Mouse (Mus musculus) MEL (cell line): Measurements from ENCODE around the gene Gosr2.

Experiments used
- CHD2 ChIP-seq: IDR thresholded peaks from 2 replicates; pipeline ENCODE4 v1.6.1; 2011; ENCODE audit warnings: low read length, improper control_type of control experiment
- ETS1 ChIP-seq: IDR thresholded peaks from 2 replicates; pipeline ENCODE4 v1.6.1; 2012; ENCODE audit warnings: low read depth, mild to moderate bottlenecking, inconsistent platforms, low read length, improper control_type of control experiment, moderate library complexity
- POLR2A ChIP-seq, 2 experiments: IDR thresholded peaks; 2 replicates each; pipeline ENCODE4 v1.6.1; 2011 to 2012; ENCODE audit warnings: low read length in 2 of 2, mild to moderate bottlenecking in 2 of 2, control low read depth in 1 of 2, improper control_type of control experiment in 1 of 2, low read depth in 1 of 2, moderate library complexity in 1 of 2; ENCODE audit not compliant: control insufficient read depth in 1 of 2, insufficient read depth in 1 of 2, poor library complexity in 1 of 2
- SMC3 ChIP-seq: IDR thresholded peaks from 2 replicates; pipeline ENCODE4 v1.6.1; 2011; ENCODE audit warnings: low read depth, low read length, improper control_type of control experiment
- ZC3H11A ChIP-seq: IDR thresholded peaks from 2 replicates; pipeline ENCODE4 v1.6.1; 2012; ENCODE audit warnings: low read depth, mild to moderate bottlenecking, inconsistent platforms, low read length, improper control_type of control experiment

GRCm38 (mm10) chr11:103662546-103662945, 35.2 kb downstream of the Gosr2 start:
- TF ChIP-seq POLR2A (IDR thresholded peaks at IDR 0.05; ENCODE audit: control insufficient read depth in 1 of 2, insufficient read depth in 1 of 2, low read depth in 1 of 2, low read length in 2 of 2, poor library complexity in 1 of 2) (no peak), CHD2 (no peak), ETS1 (no peak), ZC3H11A (no peak), SMC3 (no peak)
